Mouse (Mus musculus): ENCODE results near the gene Gm21103.
"Not testable (repeated sequence)": the region's sequence is repeated elsewhere in the genome, so short reads cannot be mapped to it uniquely, and the experiment has no call there.

The Gm21103 gene

GRCm38 (mm10) chr14:6304743-6305142 is at the start of gene Gm21103:
TSS of gene Gm21103 (minus strand) at chr14:6304843.
- not testable (repeated sequence) for DNase-seq

GRCm38 (mm10) chr14:6343578-6343977 is 38.9 kb upstream of the Gm21103 start, which contains the start of gene Gm3618:
TSS of gene Gm3618 (minus strand) at chr14:6343678.
- not testable (repeated sequence) for DNase-seq

DNA sequence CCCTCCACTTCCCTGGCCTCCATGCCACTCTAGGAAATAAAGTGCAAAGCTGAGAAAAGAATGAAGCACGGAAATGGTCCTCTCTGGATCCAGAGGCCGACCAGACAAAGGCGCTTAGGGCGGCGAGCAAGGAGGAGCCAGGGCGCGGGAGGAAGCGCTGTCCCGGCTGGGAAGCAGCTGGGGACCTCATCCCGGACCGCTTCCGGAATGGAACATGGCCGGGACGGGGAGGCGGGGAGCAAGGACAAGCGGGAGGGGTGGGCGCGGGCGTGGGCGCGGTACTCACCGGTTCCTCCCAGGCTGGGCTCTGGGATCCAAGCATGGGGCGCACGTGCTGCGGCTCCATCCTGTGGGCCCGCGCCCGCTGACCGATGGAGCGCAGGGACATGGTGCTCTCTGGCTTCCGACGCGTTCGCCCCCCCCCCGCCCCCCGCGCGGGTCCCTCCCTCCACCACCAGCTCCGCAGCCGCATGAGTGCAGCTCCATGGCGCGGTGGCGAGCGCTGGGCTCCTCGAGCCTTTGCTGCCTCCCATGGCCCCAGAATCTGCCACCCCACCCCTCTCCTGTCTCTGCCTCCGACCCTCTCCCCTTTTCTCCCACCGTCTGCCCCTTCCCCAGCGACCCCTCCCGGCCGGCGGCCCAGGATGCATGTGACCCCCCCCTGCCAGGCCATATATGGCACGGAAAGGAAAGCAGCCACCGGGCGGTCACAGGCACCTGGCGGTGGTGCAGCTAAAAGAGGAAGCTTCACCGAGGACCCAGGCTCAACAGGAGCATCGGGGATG is 17.5 kb downstream of the Gm21103 start, which contains the start of gene Gm3411:
Gene Gm3411 (minus strand): TSS at position 320 of the 785 bp plus-strand sequence.
- peak; percentile 45 for DNase-seq

Measured in right cerebral cortex, postnatal 4 days (tissue).